Mouse (Mus musculus) CH12.LX (cell line): ENCODE results near the gene Rpl32. TPM values are rescaled to one million over a fixed set of nuclear protein-coding genes. Genes with fewer than 3 reads are reported as not detected.

Source experiments
- DNase-seq: peaks from one replicate; pipeline ENCODE4 v3.0.0-alpha.2; 2013; ENCODE audit errors: extremely low read depth
- H3K27ac ChIP-seq: 2 replicates; pipeline ENCODE4 v1.5.1; 2012; ENCODE audit warnings: low read depth, mild to moderate bottlenecking, control low read depth, moderate library complexity; ENCODE audit not compliant: insufficient read depth
- H3K27me3 ChIP-seq: replicated peaks from 2 replicates; pipeline ENCODE3; 2012; ENCODE audit warnings: inconsistent platforms
- H3K36me3 ChIP-seq, 2 experiments: replicated peaks in 1 of 2; 2 replicates each; pipeline versions ENCODE3 to v1.6.1; 2012; ENCODE audit warnings: inconsistent platforms in 1 of 2, low read length in 1 of 2, mild to moderate bottlenecking in 1 of 2, mixed read lengths in 1 of 2, moderate library complexity in 1 of 2; ENCODE audit not compliant: control insufficient read depth in 1 of 2, insufficient read depth in 1 of 2
- H3K4me1 ChIP-seq, 2 experiments: 2 replicates each; pipeline ENCODE4 v1.6.1; 2012; ENCODE audit warnings: inconsistent platforms in 1 of 2, moderate library complexity in 1 of 2; ENCODE audit not compliant: insufficient read depth in 2 of 2, control insufficient read depth in 1 of 2
- H3K4me2 ChIP-seq: 2 replicates; pipeline ENCODE4 v1.6.1; 2012; ENCODE audit warnings: low read depth, mild to moderate bottlenecking, control low read depth; ENCODE audit not compliant: poor library complexity, insufficient read depth, severe bottlenecking
- H3K4me3 ChIP-seq, 3 experiments: fragments of 150-350 bp in 1 of 3; sonication (generic) in 1 of 3; replicated peaks in 1 of 3; 2 replicates each; pipeline versions ENCODE3 to v1.5.1; 2011 to 2012; ENCODE audit warnings: low read depth in 2 of 3, low read length in 2 of 3, mild to moderate bottlenecking in 2 of 3, moderate library complexity in 2 of 3, control low read depth in 1 of 3, improper control_type of control experiment in 1 of 3, inconsistent platforms in 1 of 3, mixed read lengths in 1 of 3; ENCODE audit not compliant: poor library complexity in 1 of 3
- H3K79me2 ChIP-seq: replicated peaks from 2 replicates; pipeline ENCODE4 v1.6.1; 2012; ENCODE audit warnings: mild to moderate bottlenecking, moderate library complexity; ENCODE audit not compliant: control insufficient read depth, poor library complexity, insufficient read depth, severe bottlenecking; ENCODE audit errors: extremely low read depth
- H3K9ac ChIP-seq: 2 replicates; pipeline ENCODE4 v1.6.1; 2012; ENCODE audit warnings: low read depth, mild to moderate bottlenecking, control low read depth, moderate library complexity; ENCODE audit not compliant: insufficient read depth
- H3K9me3 ChIP-seq: replicated peaks from 2 replicates; pipeline ENCODE3; 2012; ENCODE audit warnings: low read length, inconsistent platforms, mixed read lengths
- CHD1 ChIP-seq: IDR thresholded peaks from 2 replicates; pipeline ENCODE4 v1.6.1; 2012; ENCODE audit warnings: low read depth, low read length, improper control_type of control experiment, inconsistent platforms
- CHD2 ChIP-seq: IDR thresholded peaks from 2 replicates; pipeline ENCODE4 v1.6.1; 2011; ENCODE audit warnings: low read length, improper control_type of control experiment
- CTCF ChIP-seq, 2 experiments: IDR thresholded peaks in 1 of 2; conservative IDR thresholded peaks in 1 of 2; 2 replicates each; pipeline ENCODE4 v1.5.1; 2011 to 2012; ENCODE audit warnings: low read depth in 2 of 2, low read length in 2 of 2, improper control_type of control experiment in 1 of 2, inconsistent platforms in 1 of 2, mild to moderate bottlenecking in 1 of 2, moderate library complexity in 1 of 2
- EP300 ChIP-seq: IDR thresholded peaks from 2 replicates; pipeline ENCODE4 v1.6.1; 2011; ENCODE audit warnings: low read length, improper control_type of control experiment
- GABPA ChIP-seq: IDR thresholded peaks from 2 replicates; pipeline ENCODE4 v1.6.1; 2012; ENCODE audit warnings: low read depth, low read length, improper control_type of control experiment, inconsistent platforms; ENCODE audit not compliant: insufficient replicate concordance
- HCFC1 ChIP-seq: IDR thresholded peaks from 2 replicates; pipeline ENCODE4 v1.6.1; 2012; ENCODE audit warnings: low read depth, mild to moderate bottlenecking, inconsistent platforms, low read length, improper control_type of control experiment
- IRF4 ChIP-seq: IDR thresholded peaks from 2 replicates; pipeline ENCODE4 v1.6.1; 2014; ENCODE audit warnings: low read depth, mild to moderate bottlenecking, inconsistent platforms, low read length, improper control_type of control experiment
- JUN ChIP-seq: IDR thresholded peaks from 2 replicates; pipeline ENCODE4 v1.6.1; 2011; ENCODE audit warnings: low read depth, mild to moderate bottlenecking, low read length, improper control_type of control experiment, moderate library complexity; ENCODE audit not compliant: insufficient read depth
- KAT2A ChIP-seq: IDR thresholded peaks from 2 replicates; pipeline ENCODE4 v1.6.1; 2012; ENCODE audit warnings: low read length, improper control_type of control experiment, inconsistent platforms; ENCODE audit not compliant: insufficient replicate concordance
- MAFK ChIP-seq: IDR thresholded peaks from 2 replicates; pipeline ENCODE4 v1.6.1; 2011; ENCODE audit warnings: low read length, improper control_type of control experiment; ENCODE audit not compliant: insufficient replicate concordance
- MAZ ChIP-seq: IDR thresholded peaks from 2 replicates; pipeline ENCODE4 v1.6.1; 2012; ENCODE audit warnings: low read depth, mild to moderate bottlenecking, inconsistent platforms, low read length, improper control_type of control experiment, moderate library complexity
- MXI1 ChIP-seq: IDR thresholded peaks from 2 replicates; pipeline ENCODE4 v1.6.1; 2011; ENCODE audit warnings: mild to moderate bottlenecking, low read depth, low read length, improper control_type of control experiment
- PAX5 ChIP-seq: IDR thresholded peaks from 2 replicates; pipeline ENCODE4 v1.6.1; 2012; ENCODE audit warnings: low read length, inconsistent platforms, mixed read lengths
- POLR2A ChIP-seq: IDR thresholded peaks from 2 replicates; pipeline ENCODE4 v1.6.1; 2011; ENCODE audit warnings: low read depth, mild to moderate bottlenecking, improper control_type of control experiment, low read length
- POLR2AphosphoS2 ChIP-seq: IDR thresholded peaks from 2 replicates; pipeline ENCODE4 v1.6.1; 2011; ENCODE audit warnings: low read depth, low read length, improper control_type of control experiment
- RCOR1 ChIP-seq: conservative IDR thresholded peaks from 2 replicates; pipeline ENCODE4 v1.6.1; 2012; ENCODE audit warnings: low read depth, mild to moderate bottlenecking, inconsistent platforms, low read length, improper control_type of control experiment
- TBP ChIP-seq: conservative IDR thresholded peaks from 2 replicates; pipeline ENCODE4 v1.6.1; 2011; ENCODE audit warnings: low read depth, low read length, improper control_type of control experiment
- TCF12 ChIP-seq: IDR thresholded peaks from 2 replicates; pipeline ENCODE4 v1.6.1; 2014; ENCODE audit warnings: low read depth, mild to moderate bottlenecking, inconsistent platforms, low read length, improper control_type of control experiment
- USF1 ChIP-seq: IDR thresholded peaks from 2 replicates; pipeline ENCODE4 v1.6.1; 2014; ENCODE audit warnings: low read depth, mild to moderate bottlenecking, inconsistent platforms, low read length, improper control_type of control experiment
- USF2 ChIP-seq: conservative IDR thresholded peaks from 2 replicates; pipeline ENCODE4 v1.6.1; 2011; ENCODE audit warnings: low read depth, low read length, improper control_type of control experiment
- ZC3H11A ChIP-seq: IDR thresholded peaks from 2 replicates; pipeline ENCODE4 v1.6.1; 2012; ENCODE audit warnings: low read depth, mild to moderate bottlenecking, inconsistent platforms, low read length, improper control_type of control experiment
- ZKSCAN1 ChIP-seq: IDR thresholded peaks from 2 replicates; pipeline ENCODE4 v1.6.1; 2012; ENCODE audit warnings: low read depth, inconsistent platforms, low read length, improper control_type of control experiment, borderline replicate concordance
- dilution Hi-C: fragments of 300-500 bp; cut with MboI; formaldehyde crosslinking; loops from 2 replicates; pipeline ENCODE4 v1.14.3; 2020; ENCODE audit warnings: low sequenced_read_pairs; ENCODE audit not compliant: extremely low pct_unique_long_range_greater_than_20kb, extremely low pct_ligation_motif_present
- in situ Hi-C: fragments of 300-500 bp; cut with MboI; formaldehyde crosslinking; loops from 3 replicates; pipeline ENCODE4 v1.14.3; 2019; ENCODE audit warnings: low sequenced_read_pairs, low pct_ligation_motif_present, low pct_unique_long_range_greater_than_20kb, mixed read lengths
- polyA plus RNA-seq: library from polyadenylated mRNA; unstranded; fragments of >175 nt; gene quantifications from 2 replicates; pipeline ENCODE4 v1.2.1, GENCODE M21; 2012; ENCODE audit warnings: low read depth; ENCODE audit not compliant: insufficient read length
- total RNA-seq, 2 experiments: library from RNA; depleted of rRNA; stranded (reverse); fragments of 300-350 nt in 1 of 2; fragments of >200 nt in 1 of 2; gene quantifications; 2 replicates each; pipeline ENCODE4 v1.2.3; 2012 to 2014

Rpl32 gene
- total and polyA plus RNA-seq, 3 experiments: 3,370 to 7,473 (median 5,276) TPM

DNA sequence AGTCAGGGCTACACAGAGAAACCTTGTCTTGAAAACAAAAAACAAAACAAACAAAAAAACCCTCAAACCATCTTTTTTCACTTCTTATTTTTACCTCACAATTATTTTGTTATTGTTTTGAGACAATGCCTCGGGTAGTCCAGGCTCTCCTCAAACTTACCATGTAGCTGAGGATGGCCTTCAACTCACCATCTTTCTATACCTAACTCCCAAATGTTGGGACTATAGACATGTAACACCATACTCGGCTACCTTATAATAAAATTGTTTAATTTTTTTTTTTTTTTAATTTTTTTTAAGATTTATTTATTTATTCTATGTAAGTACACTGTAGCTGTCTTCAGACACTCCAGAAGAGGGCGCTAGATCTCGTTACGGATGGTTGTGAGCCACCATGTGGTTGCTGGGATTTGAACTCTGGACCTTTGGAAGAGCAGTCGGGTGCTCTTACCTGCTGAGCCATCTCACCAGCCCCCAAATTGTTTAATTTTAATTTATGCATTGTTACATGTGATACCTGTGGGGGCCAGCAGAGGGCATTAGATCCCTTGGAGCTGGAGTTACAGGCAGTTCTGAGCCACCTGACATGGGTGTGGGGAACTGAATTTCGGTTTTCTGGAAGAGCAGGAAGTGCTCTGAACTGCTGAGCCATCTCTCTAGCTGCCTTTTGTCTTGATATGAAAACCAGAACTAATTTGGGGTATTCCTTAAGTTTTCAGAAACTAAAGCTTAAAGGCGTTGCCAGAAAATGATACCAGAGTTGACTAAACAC lies 38.3 kb upstream of the Rpl32 start (continued):
- TF ChIP-seq ZC3H11A: no peak

DNA sequence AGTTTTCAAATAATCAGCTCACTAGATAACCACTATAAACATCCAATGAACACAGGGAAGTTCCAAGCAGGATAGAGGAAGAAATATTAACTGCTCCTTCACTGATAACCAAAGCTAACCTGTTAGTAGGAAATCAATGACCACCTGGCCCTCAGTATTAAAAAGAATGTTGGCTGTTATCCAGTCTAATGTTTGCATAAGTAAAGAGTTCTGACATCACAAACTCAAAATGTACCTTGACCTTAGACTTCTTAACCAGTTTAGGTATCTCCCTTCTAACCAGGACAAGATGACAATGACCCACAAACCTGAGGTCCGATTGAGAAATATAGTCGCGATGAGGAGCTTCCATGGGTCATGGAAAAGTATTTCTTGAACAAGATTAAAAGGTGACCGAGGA lies 36.5 kb upstream of the Rpl32 start:
- Histone ChIP-seq H3K4me1 (peaks cover 2 to 25% of the 10 kb centered on the region in 2 experiments; a peak in 2 of 4 replicates), H3K27me3 (no peaks in the 10 kb centered on the region), H3K79me2 (0 out of 2 replicates have a peak, but pooled peaks cover 5% of the 10 kb centered on the region), H3K4me2 (no peak overlapping the region), H3K9ac (no peak overlapping the region), H3K9me3 (no peaks in the 10 kb centered on the region), H3K36me3 (peaks cover 29 to 53% of the 10 kb centered on the region in 2 experiments), H3K27ac (no peak overlapping the region), H3K4me3 (no peak overlapping the region)
- dilution Hi-C loops (no loop called here), in situ Hi-C loops (loop anchor here (5.0 to 10.0 kb wide), 2 partner anchors 162 to 290 kb away; no protein-coding TSS in a partner anchor)
- TF ChIP-seq TBP (no peak), JUN (no peak), MAZ (no peak), EP300 (no peak), POLR2AphosphoS2 (no peak), GABPA (no peak), TCF12 (no peak), PAX5 (no peak), POLR2A (no peak), HCFC1 (no peak)
- DNase-seq: no peak

DNA sequence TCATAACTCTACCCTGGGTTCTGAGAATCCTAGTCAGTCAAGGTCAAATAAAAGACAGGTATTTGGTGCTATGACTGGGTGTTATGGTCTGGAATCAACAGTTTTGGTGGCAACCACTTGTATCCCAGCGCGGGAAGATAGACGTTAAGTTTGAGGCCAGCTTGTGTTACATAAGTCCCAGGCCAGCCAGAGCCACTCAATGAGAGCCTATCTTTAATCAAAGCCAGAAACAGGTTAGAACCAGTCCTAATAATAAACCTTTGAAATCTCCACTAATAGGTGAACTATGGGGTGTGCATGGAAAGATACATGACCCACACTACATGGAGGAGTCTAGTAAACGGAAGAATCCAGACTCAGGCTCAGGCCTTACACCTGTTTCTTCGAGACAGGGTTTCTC lies 30.2 kb upstream of the Rpl32 start:
- no peak overlapping the region for H3K9ac ChIP-seq
- H3K9me3 ChIP-seq: no peaks in the 10 kb centered on the region
- no peak for DNase-seq
- in situ Hi-C loops: no loop called here
- dilution Hi-C loops: no loop called here
- H3K27ac ChIP-seq: no peak overlapping the region
- H3K79me2 ChIP-seq: no peaks in the 10 kb centered on the region
- H3K4me2 ChIP-seq: no peak overlapping the region
- H3K27me3 ChIP-seq: no peaks in the 10 kb centered on the region
- peaks cover 0 to 9% of the 10 kb centered on the region in 2 experiments; a peak in 3 of 4 replicates for H3K4me1 ChIP-seq
- no peak overlapping the region for H3K4me3 ChIP-seq
- peaks cover 13 to 34% of the 10 kb centered on the region in 2 experiments for H3K36me3 ChIP-seq
- TF ChIP-seq USF1 (no peak), ZKSCAN1 (no peak), IRF4 (no peak), MAFK (no peak), POLR2AphosphoS2 (no peak), CHD2 (no peak), KAT2A (no peak), USF2 (no peak), ZC3H11A (no peak), RCOR1 (no peak), MXI1 (no peak), CHD1 (no peak), CTCF (conservative IDR thresholded peaks at IDR 0.05 in 1 of 2, IDR thresholded peaks at IDR 0.05 in 1 of 2; ENCODE audit: low read depth in 2 of 2, low read length in 2 of 2) (no peak), JUN (no peak), TCF12 (no peak), POLR2A (no peak)
